Mouse (Mus musculus) neural tube, embryonic 13.5 days (tissue): ENCODE results near the gene Vps8. TPM values are rescaled to one million over a fixed set of nuclear protein-coding genes. Genes with fewer than 3 reads are reported as not detected.

Source experiments
- ATAC-seq: fragments of 200-750 bp; cut with Nextera tagmentation; 2 replicates; pipeline ENCODE4 v1.8.0; 2017; ENCODE audit warnings: low read depth, mild to moderate bottlenecking, moderate TSS enrichment, moderate library complexity
- H3K27ac ChIP-seq: fragments of 300-500 bp; sonication (generic); replicated peaks from 2 replicates; pipeline ENCODE4 v1.5.1; 2015; ENCODE audit warnings: moderate library complexity, mild to moderate bottlenecking, inconsistent platforms
- H3K27me3 ChIP-seq: fragments of 300-500 bp; sonication (generic); 2 replicates; pipeline ENCODE4 v1.6.1; 2015; ENCODE audit warnings: mild to moderate bottlenecking, inconsistent platforms
- H3K36me3 ChIP-seq: fragments of 300-500 bp; sonication (generic); 2 replicates; pipeline ENCODE4 v1.6.1; 2015; ENCODE audit warnings: mild to moderate bottlenecking, inconsistent platforms
- H3K4me1 ChIP-seq: fragments of 300-500 bp; sonication (generic); replicated peaks from 2 replicates; pipeline ENCODE4 v1.6.1; 2015; ENCODE audit warnings: inconsistent platforms
- H3K4me2 ChIP-seq: fragments of 300-500 bp; sonication (generic); 2 replicates; pipeline ENCODE4 v1.6.1; 2015; ENCODE audit warnings: inconsistent platforms, mild to moderate bottlenecking, moderate library complexity
- H3K4me3 ChIP-seq: fragments of 300-500 bp; sonication (generic); 2 replicates; pipeline ENCODE4 v1.5.1; 2015; ENCODE audit warnings: mild to moderate bottlenecking, inconsistent platforms
- H3K9ac ChIP-seq: fragments of 300-500 bp; sonication (generic); 2 replicates; pipeline ENCODE4 v1.6.1; 2015; ENCODE audit warnings: moderate library complexity, mild to moderate bottlenecking, inconsistent platforms
- H3K9me3 ChIP-seq: fragments of 300-500 bp; sonication (generic); 2 replicates; pipeline ENCODE4 v1.6.1; 2016; ENCODE audit warnings: inconsistent platforms
- WGBS: fragments of 180-500 bp; shearing (Covaris S2); methylation state at CpG from one replicate; pipeline ENCODE4 v1.1.7; 2015; 5-methylcytosine and 5-hydroxymethylcytosine counted together
- polyA plus RNA-seq: library from polyadenylated mRNA; unstranded; fragments of >200 nt; fragmentation: Nextera tagmentation; extraction: Ambion mirVana; gene quantifications from 2 replicates; pipeline ENCODE4 v1.2.1, GENCODE M21; 2015

Vps8 gene
- polyA plus RNA-seq, 1 experiment from 2014 or later, result 26.7 TPM

DNA sequence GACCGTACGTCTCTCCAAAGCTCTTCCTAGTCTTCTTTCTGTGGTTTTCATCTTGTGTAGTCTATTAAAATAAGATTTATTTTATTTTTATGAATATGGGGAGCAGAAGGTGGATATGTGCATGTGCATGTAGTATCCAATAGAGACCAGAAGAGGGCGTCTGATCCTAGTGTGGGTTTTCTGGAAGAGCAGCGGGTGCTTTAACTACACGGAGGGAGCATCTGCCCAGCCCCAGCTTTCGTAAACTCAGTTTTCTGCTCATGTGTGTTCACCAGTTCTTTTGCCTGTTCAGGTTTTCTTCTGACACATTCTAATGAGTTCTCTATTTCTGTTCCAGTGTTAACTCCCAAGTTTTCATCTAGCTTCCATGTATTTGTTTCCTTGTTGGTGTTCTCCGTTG, 192.9 kb downstream of the Vps8 start:
- no peak overlapping the region for H3K4me3 ChIP-seq
- no peak overlapping the region for H3K4me2 ChIP-seq
- WGBS, result 56% methylated on average over 7 of the region's 7 CpGs
- H3K9ac ChIP-seq, result no peak overlapping the region
- H3K9me3 ChIP-seq, result peaks cover 6% of the 10 kb centered on the region; the same call in 1 of the 2 replicates
- no peaks in the 10 kb centered on the region for H3K27me3 ChIP-seq
- peak overlapping the region; percentile 66 for H3K27ac ChIP-seq
- peaks cover 21% of the 10 kb centered on the region for H3K4me1 ChIP-seq
- H3K36me3 ChIP-seq, result peaks cover 8% of the 10 kb centered on the region; the same call in 1 of the 2 replicates
- ATAC-seq, result 0 out of 2 replicates have a peak, but pooled peaks have one; percentile 7

DNA sequence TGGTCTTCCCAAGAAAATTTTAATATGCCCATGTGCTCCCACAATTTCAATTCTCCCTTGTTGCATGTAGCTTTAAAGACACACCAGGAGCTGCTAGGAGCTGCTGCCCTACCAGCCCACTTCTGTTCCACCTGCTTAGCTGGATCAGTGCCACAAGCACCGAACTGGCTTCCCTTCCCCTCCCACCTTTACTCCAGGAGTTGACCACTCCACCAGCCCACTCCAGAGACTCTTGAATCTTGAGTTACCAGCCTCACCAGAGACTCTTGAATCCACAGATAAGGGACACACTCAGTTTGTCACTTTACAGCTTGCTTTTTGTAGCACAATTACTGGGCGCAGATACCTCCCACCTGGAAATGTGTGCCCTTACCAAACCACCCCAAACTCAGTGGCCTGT, 197.7 kb downstream of the Vps8 start:
- no peak overlapping the region for H3K4me2 ChIP-seq
- H3K9ac ChIP-seq, result no peak overlapping the region
- WGBS, result 93% methylated on average over 2 of the region's 2 CpGs
- no peaks in the 10 kb centered on the region for H3K36me3 ChIP-seq
- peaks cover 12% of the 10 kb centered on the region for H3K4me1 ChIP-seq
- no peak overlapping the region for H3K4me3 ChIP-seq
- H3K9me3 ChIP-seq, result peaks cover 3% of the 10 kb centered on the region; the same call in 1 of the 2 replicates
- no peak overlapping the region for H3K27ac ChIP-seq
- H3K27me3 ChIP-seq, result no peaks in the 10 kb centered on the region
- ATAC-seq, result no peak

DNA sequence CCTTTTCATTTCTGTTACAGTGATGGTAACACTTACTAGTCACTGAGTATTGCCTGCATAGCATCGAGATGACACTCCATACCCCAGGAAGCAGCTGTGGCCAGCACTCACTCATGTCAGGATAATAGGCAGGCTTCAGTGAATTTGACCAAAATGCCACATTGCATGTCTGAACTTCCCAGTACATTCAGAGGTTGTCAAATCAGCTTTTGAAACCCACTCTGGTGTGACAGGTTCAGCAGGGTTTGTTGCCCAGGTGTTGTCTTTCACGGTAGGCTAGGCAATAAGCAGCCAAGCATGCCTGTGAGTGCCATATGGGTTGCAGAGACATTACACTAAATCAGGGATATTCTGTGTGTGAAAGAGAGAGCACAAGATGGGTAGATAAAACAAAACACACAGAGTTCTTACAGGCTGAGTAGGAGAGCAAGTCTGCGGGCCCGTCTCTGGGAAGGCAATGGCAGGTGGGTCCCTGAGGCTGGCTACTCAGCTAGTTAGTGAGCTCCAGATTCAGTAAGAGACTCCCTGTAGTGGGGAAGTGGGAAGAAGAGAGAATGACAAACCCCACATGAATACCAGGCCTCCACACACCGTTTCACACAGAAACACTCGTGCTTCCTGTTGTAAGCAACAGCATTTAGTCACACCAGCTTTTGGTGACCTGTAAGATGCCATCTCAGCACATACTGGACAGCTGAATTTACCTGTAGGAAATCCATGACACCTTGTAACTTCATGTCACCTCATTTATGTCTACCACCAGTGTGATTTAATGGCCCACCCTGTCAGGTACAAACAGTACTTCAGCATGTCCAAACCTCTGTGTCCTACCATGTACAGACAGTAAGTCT, 203.1 kb downstream of the Vps8 start:
- Histone ChIP-seq H3K27ac (0 out of 2 replicates have a peak overlapping the region, but pooled peaks have one; percentile 29), H3K9me3 (no peaks in the 10 kb centered on the region), H3K4me2 (no peak overlapping the region), H3K27me3 (no peaks in the 10 kb centered on the region), H3K4me1 (peaks cover 33% of the 10 kb centered on the region), H3K36me3 (no peaks in the 10 kb centered on the region), H3K9ac (no peak overlapping the region), H3K4me3 (no peak overlapping the region)
- WGBS, result 50% methylated on average over 6 of the region's 6 CpGs
- ATAC-seq, result no peak

DNA sequence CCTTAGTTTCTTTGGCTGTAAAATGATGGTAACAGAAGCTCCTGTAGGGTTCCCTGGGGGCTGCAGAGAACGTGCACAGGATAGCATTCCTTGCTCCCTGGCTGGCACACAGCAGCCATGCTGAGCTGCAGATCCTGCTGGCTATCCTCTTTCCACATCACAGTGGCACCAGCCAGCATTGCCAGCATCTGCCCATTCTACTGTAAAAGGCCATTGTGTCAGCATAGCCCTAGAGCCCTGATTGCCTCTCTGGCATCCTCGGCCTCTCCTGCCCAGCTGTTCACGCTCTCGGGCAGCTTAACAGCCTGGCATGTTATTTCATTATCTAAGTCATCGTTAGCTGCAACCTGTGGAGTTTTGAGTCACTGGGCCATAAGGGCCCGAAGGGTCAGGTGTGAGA, 204.3 kb downstream of the Vps8 start:
- Histone ChIP-seq H3K27me3 (no peaks in the 10 kb centered on the region), H3K4me3 (no peak overlapping the region), H3K4me2 (no peak overlapping the region), H3K9ac (0 out of 2 replicates have a peak overlapping the region, but pooled peaks have one; percentile 8), H3K9me3 (no peaks in the 10 kb centered on the region), H3K36me3 (no peaks in the 10 kb centered on the region), H3K4me1 (peaks cover 33% of the 10 kb centered on the region), H3K27ac (peak overlapping the region; percentile 64)
- 47% methylated on average over 6 of the region's 6 CpGs for WGBS
- peak; percentile 16; the same call in 1 of the 2 replicates for ATAC-seq

DNA sequence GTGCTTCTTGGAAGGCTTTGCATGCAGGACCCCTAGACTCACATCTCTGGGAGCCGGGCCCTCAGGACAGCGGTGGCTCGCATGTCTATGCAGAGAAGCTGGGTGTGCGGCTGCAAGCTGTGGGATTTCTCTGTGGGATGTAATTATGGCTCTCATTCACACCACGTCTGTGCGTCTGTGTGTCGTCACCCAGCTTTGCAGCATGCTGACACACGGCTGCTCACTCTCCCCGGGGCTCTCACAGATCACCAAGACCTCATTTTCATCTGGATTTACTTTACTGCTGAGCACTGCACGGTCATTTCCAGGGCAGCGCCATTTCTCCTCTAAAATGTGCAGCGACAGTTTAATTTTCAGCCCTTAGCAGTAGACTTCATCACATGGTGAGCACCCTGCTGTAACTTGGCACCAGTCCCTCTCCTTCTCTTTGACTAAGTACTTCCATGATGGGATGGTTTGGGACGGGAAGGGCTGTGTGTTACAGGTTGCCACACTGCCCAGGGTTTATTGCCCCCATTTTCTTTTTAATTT, 205.2 kb downstream of the Vps8 start:
- H3K36me3 ChIP-seq, result no peaks in the 10 kb centered on the region
- WGBS, result 40% methylated on average over 13 of the region's 13 CpGs
- H3K4me1 ChIP-seq, result peaks cover 33% of the 10 kb centered on the region
- H3K4me2 ChIP-seq, result peak overlapping the region; percentile 32
- no peaks in the 10 kb centered on the region for H3K9me3 ChIP-seq
- H3K4me3 ChIP-seq, result no peak overlapping the region
- H3K27ac ChIP-seq, result peak overlapping the region; percentile 64
- no peaks in the 10 kb centered on the region for H3K27me3 ChIP-seq
- H3K9ac ChIP-seq, result 0 out of 2 replicates have a peak overlapping the region, but pooled peaks have one; percentile 8
- ATAC-seq, result peak; percentile 67

DNA sequence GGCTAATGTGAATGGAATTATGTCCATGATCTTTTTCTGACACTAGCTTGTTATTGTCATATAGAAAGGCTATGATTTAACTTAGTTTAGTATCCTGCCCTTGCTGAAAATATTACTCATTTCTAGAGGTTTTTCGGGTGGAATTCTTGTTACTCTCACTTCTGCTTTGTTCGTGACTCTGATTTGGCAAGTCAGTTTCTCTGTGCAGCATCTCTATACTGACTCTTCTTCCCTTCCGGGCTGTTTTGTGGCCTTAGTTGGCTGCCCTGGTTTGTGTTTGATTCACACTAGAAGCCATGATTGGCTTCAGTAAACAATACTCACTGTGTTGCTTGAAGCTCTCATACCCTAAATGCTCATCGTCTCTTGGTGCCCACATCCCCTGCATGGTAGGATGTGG, 207.7 kb downstream of the Vps8 start:
- Histone ChIP-seq H3K4me3 (no peak overlapping the region), H3K27me3 (no peaks in the 10 kb centered on the region), H3K9ac (no peak overlapping the region), H3K9me3 (no peaks in the 10 kb centered on the region), H3K4me1 (peaks cover 33% of the 10 kb centered on the region), H3K4me2 (no peak overlapping the region), H3K27ac (no peak overlapping the region), H3K36me3 (no peaks in the 10 kb centered on the region)
- ATAC-seq, result no peak
- WGBS, result 88% methylated on average over 4 of the region's 4 CpGs

DNA sequence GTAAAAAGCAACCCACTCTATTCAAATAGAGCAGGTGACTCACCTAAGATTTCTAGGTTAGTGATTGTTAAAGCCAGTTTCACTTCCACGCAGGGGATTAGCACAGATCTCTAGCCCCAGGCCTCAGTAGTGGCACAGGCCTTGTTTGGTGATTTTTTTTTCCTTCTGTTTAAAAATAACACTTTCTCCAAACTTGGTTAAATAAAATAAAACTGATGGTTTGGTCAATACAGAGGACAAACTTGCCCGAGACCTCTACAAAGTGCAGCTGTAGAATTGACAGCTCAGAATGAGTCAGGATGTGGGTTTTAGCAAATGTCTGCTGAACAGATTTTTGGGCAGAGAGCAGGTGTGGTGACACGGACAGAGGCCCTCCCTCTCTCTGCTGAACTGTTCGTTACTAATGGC, 208.9 kb downstream of the Vps8 start:
- 76% methylated on average over 4 of the region's 4 CpGs for WGBS
- Histone ChIP-seq H3K4me1 (peaks cover 21% of the 10 kb centered on the region), H3K4me3 (no peak overlapping the region), H3K27ac (no peak overlapping the region), H3K4me2 (no peak overlapping the region), H3K36me3 (no peaks in the 10 kb centered on the region), H3K9me3 (no peaks in the 10 kb centered on the region), H3K27me3 (no peaks in the 10 kb centered on the region), H3K9ac (no peak overlapping the region)
- no peak for ATAC-seq

DNA sequence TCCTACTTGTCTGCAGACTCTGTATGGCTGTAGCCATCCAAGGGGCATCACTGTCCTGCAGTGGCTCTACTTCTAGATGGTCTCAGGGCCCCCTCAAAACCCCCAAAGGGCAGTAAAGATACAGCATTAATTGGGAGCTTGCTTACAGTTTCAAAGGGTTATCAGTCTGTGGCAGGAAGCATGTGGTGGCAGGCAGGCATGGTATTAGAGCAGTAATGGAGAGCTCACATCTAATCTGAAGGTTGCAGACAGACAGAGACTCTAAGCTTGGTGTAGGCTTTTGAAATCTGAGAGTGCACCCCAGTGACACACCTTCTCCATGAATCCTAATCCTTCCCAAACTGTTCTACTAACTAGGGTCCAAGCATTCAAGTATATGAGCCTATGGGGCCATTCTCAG, 211.5 kb downstream of the Vps8 start:
- H3K27ac ChIP-seq, result no peak overlapping the region
- ATAC-seq, result no peak
- H3K9ac ChIP-seq, result no peak overlapping the region
- H3K36me3 ChIP-seq, result no peaks in the 10 kb centered on the region
- H3K9me3 ChIP-seq, result no peaks in the 10 kb centered on the region
- no peaks in the 10 kb centered on the region for H3K4me1 ChIP-seq
- no peak overlapping the region for H3K4me3 ChIP-seq
- H3K27me3 ChIP-seq, result no peaks in the 10 kb centered on the region
- H3K4me2 ChIP-seq, result no peak overlapping the region

DNA sequence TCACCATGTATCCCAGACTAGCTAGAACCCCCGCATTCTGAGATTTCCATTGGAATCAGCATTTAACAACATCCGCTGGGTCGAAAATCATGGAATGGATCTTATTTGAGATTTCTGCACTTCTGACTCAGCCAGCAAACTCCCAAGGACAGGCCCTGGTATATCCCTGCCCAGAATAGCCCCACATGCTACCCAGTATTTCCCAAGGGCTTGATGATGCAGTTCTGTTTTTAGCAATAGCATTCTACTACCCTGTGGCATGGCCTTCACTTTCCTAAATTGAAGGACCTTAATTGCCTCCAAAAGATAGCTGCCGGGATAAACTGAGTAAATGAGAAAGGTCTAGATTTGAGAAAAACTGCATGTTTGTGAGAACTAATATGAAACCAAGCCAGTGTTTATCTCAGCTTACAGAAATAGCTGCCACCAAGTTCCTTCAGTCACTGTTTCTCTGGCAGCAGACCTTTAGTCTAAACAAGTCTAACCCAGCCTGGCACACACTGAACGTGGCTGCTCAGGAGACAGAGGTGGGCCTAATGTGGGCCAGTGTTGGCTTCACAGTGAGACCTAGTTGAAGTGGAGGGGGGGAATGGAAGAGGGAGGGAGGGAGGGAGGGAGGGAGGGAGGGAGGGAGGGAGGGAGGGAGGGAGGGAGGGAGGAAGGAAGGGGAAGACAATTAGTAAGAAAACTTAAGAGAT, 213.4 kb downstream of the Vps8 start:
- Histone ChIP-seq H3K27me3 (no peaks in the 10 kb centered on the region), H3K36me3 (0 out of 2 replicates have a peak, but pooled peaks cover 6% of the 10 kb centered on the region), H3K9me3 (no peaks in the 10 kb centered on the region), H3K9ac (no peak overlapping the region), H3K4me1 (no peaks in the 10 kb centered on the region), H3K27ac (no peak overlapping the region), H3K4me2 (no peak overlapping the region), H3K4me3 (no peak overlapping the region)
- 91% methylated on average over 5 of the region's 5 CpGs for WGBS
- ATAC-seq, result no peak

DNA sequence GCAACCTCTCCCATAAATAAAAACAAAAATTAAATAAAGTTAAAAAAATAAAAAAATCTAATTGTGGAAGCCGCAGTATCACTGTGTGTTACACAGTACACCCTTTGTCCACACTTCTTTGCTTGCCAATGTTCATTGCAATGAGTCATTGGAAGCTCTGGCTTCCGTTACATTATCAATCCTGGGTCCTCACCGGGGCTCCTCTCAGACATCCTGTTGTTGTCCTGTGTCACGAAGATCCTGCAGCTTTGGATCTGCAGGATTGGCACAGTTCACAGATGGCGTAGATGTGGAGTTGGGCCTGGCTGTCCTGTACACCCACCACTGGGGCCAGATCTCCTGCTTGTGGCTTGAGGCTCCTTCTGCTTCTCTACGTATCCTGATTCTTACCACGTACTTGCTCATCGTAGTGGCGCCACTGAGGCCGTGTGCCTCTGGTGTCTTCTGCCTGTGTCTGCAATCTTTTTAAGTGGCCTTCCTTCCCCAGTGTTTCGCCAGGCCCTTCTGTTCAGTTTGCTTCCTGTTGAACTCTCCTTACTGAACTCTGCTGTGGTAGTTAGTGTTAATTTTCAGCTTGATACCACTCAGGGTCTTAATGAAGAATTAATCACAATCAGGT, 214.4 kb downstream of the Vps8 start:
- Histone ChIP-seq H3K4me2 (no peak overlapping the region), H3K4me1 (no peaks in the 10 kb centered on the region), H3K27me3 (no peaks in the 10 kb centered on the region), H3K36me3 (peaks cover 14% of the 10 kb centered on the region; the same call in 1 of the 2 replicates), H3K27ac (no peak overlapping the region; the same call in 1 of the 2 replicates), H3K9ac (no peak overlapping the region), H3K4me3 (no peak overlapping the region), H3K9me3 (no peaks in the 10 kb centered on the region)
- WGBS, result 85% methylated on average over 11 of the region's 11 CpGs
- no peak for ATAC-seq

DNA sequence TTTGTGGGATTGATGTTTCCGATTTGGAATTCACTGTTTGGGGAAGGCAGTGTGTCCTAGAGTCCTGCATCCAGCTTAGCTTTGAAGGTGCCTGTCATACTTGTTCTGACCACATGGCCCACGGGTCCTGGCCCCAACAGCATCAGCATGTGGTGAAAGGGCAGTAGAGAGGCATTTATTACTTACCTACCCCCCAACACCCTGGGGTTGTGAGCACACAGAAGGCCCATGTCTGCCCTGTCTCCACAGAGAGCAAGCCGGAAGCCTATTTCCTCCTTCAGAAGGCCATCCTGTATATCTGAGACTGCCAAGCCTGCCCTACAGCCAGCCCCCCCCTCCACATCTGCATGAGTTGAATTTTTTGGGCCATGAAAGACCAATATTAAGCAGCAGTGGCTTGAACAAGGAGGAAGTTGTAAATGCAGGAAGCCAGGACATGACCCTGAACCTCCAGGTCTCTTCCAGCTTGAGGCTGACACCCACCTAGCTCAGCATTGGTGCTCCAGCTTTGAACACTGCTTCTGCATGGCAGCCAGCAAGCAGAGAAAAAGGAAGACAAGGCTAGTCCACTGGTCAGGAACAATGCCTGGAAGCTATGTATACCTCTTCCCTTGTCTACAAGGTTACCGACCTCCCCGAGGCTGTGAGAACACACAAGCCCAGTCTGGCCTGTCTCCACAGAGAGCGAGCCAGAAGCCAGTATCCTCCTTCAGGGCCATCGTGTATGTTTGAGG, 218.0 kb downstream of the Vps8 start:
- Histone ChIP-seq H3K4me2 (no peak overlapping the region), H3K9me3 (no peaks in the 10 kb centered on the region), H3K27me3 (no peaks in the 10 kb centered on the region), H3K36me3 (peaks cover 25% of the 10 kb centered on the region; the same call in 1 of the 2 replicates), H3K27ac (no peak overlapping the region; the same call in 1 of the 2 replicates), H3K4me1 (peaks cover 19% of the 10 kb centered on the region), H3K4me3 (no peak overlapping the region), H3K9ac (no peak overlapping the region)
- 87% methylated on average over 7 of the region's 7 CpGs for WGBS
- no peak for ATAC-seq
